Mouse (Mus musculus) stomach, postnatal 0 days (tissue): ENCODE data around the gene Gm9745. TPM values are rescaled to one million over a fixed set of nuclear protein-coding genes. Genes with fewer than 3 reads are reported as not detected.
"Not testable (repeated sequence)": the region's sequence is repeated elsewhere in the genome, so short reads cannot be mapped to it uniquely, and the experiment has no call there.

ENCODE experiments used
- ATAC-seq: fragments of 200-750 bp; cut with Nextera tagmentation; 2 replicates; pipeline ENCODE4 v1.8.0; 2017; ENCODE audit not compliant: low FRiP score, low TSS enrichment
- DNase-seq: peaks from one replicate; pipeline ENCODE4 v3.0.0-alpha.2; 2016; ENCODE audit warnings: low spot score
- H3K27ac ChIP-seq: fragments of 300-500 bp; sonication (generic); replicated peaks from 2 replicates; pipeline ENCODE4 v1.5.1; 2014; ENCODE audit warnings: mild to moderate bottlenecking, control low read depth
- H3K27me3 ChIP-seq: fragments of 300-500 bp; sonication (generic); 2 replicates; pipeline ENCODE4 v1.6.1; 2014; ENCODE audit warnings: low read length; ENCODE audit not compliant: control insufficient read depth, insufficient read depth
- H3K36me3 ChIP-seq: fragments of 300-500 bp; sonication (generic); 2 replicates; pipeline ENCODE4 v1.6.1; 2014; ENCODE audit warnings: low read length, mixed read lengths; ENCODE audit not compliant: control insufficient read depth, insufficient read depth
- H3K4me1 ChIP-seq: fragments of 300-500 bp; sonication (generic); replicated peaks from 2 replicates; pipeline ENCODE4 v1.6.1; 2014; ENCODE audit warnings: antibody characterized with exemption; ENCODE audit not compliant: control insufficient read depth, insufficient read depth
- H3K4me2 ChIP-seq: fragments of 300-500 bp; sonication (generic); replicated peaks from 2 replicates; pipeline ENCODE4 v1.6.1; 2014; ENCODE audit warnings: low read depth, mild to moderate bottlenecking, control low read depth, moderate library complexity
- H3K4me3 ChIP-seq: fragments of 300-500 bp; sonication (generic); 2 replicates; pipeline ENCODE4 v1.5.1; 2014; ENCODE audit warnings: low read depth, low read length, control low read depth
- H3K9ac ChIP-seq: fragments of 300-500 bp; sonication (generic); 2 replicates; pipeline ENCODE4 v1.6.1; 2014; ENCODE audit warnings: mild to moderate bottlenecking, low read length, control low read depth, mixed read lengths
- H3K9me3 ChIP-seq: fragments of 300-500 bp; sonication (generic); 2 replicates; pipeline ENCODE4 v1.6.1; 2016; ENCODE audit warnings: low read length; ENCODE audit not compliant: control insufficient read depth
- CTCF ChIP-seq: IDR thresholded peaks from 2 replicates; pipeline ENCODE4 v1.5.1; 2016; ENCODE audit warnings: antibody characterized with exemption, low read depth, mild to moderate bottlenecking, moderate library complexity
- EP300 ChIP-seq: optimal IDR thresholded peaks from 2 replicates; pipeline ENCODE3; 2016; ENCODE audit warnings: antibody characterized with exemption
- WGBS: fragments of 180-500 bp; shearing (Covaris S2); extraction: QIAGEN DNeasy Blood & Tissue Kit; methylation state at CpG from one replicate; pipeline ENCODE4 v1.1.7; 2014; 5-methylcytosine and 5-hydroxymethylcytosine counted together
- polyA plus RNA-seq: library from polyadenylated mRNA; unstranded; fragments of >200 nt; fragmentation: Nextera tagmentation; extraction: Ambion mirVana; gene quantifications from 2 replicates; pipeline ENCODE4 v1.2.1, GENCODE M21; 2015

Gene Gm9745
- polyA plus RNA-seq, 1 experiment from 2014 or later: not detected

- no peak for ATAC-seq
These were observed 24.9 kb upstream of the Gm9745 start for GRCm38 (mm10) chr13:8972972-8973371.

DNA sequence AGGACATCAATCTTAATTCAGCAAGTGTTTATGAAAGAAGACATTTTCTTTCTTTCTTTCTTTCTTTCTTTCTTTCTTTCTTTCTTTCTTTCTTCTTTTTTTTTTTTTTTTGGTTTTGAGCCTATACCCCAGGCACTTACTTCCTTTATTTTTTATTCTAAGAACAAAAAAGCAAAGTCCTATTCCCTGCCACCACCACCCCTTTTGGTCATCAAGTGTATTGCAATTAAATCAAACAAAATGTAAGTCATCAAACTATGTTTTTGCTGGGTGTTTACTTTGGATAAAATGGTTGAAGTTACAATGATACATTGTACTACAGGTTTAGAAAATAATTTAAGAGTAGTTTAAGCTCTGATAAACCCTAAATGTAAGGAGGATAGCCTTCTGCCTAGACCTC lies 24.3 kb upstream of the Gm9745 start:
- Histone ChIP-seq H3K4me1 (no peaks in the 10 kb centered on the region), H3K4me3 (no peak overlapping the region), H3K4me2 (no peak overlapping the region), H3K9ac (no peak overlapping the region), H3K27ac (no peak overlapping the region), H3K9me3 (no peaks in the 10 kb centered on the region), H3K36me3 (peaks cover 16% of the 10 kb centered on the region), H3K27me3 (no peaks in the 10 kb centered on the region)
- DNase-seq: no peak
- TF ChIP-seq CTCF (peak; percentile 45), EP300 (no peak)
- no peak for ATAC-seq

More at GRCm38 (mm10) chr13:8972972-8973371, 24.9 kb upstream of the Gm9745 start:
- Histone ChIP-seq H3K9me3 (no peaks in the 10 kb centered on the region), H3K27me3 (no peaks in the 10 kb centered on the region), H3K4me1 (no peaks in the 10 kb centered on the region), H3K9ac (no peak overlapping the region), H3K4me3 (no peak overlapping the region), H3K36me3 (peaks cover 16% of the 10 kb centered on the region), H3K27ac (no peak overlapping the region), H3K4me2 (no peak overlapping the region)
- WGBS: 96% methylated on average over 3 of the region's 3 CpGs
- DNase-seq: no peak
- TF ChIP-seq CTCF (no peak), EP300 (no peak)

- H3K36me3 ChIP-seq: peaks cover 5% of the 10 kb centered on the region; the same call in 1 of the 2 replicates
- H3K4me3 ChIP-seq: no peak overlapping the region
- H3K4me1 ChIP-seq: no peaks in the 10 kb centered on the region
- TF ChIP-seq EP300 (no peak), CTCF (no peak)
- H3K9ac ChIP-seq: no peak overlapping the region
- ATAC-seq: no peak
- no peak overlapping the region for H3K4me2 ChIP-seq
- no peaks in the 10 kb centered on the region for H3K9me3 ChIP-seq
- no peak overlapping the region for H3K27ac ChIP-seq
- DNase-seq: peak; percentile 5
- no peaks in the 10 kb centered on the region for H3K27me3 ChIP-seq
- 94% methylated on average over 8 of the region's 8 CpGs for WGBS
These were observed 19.7 kb upstream of the Gm9745 start for GRCm38 (mm10) chr13:8967742-8968141.

- Histone ChIP-seq H3K4me3 (no peak overlapping the region), H3K4me1 (no peaks in the 10 kb centered on the region), H3K36me3 (no peaks in the 10 kb centered on the region), H3K9ac (no peak overlapping the region), H3K27ac (no peak overlapping the region), H3K9me3 (no peaks in the 10 kb centered on the region), H3K4me2 (no peak overlapping the region), H3K27me3 (no peaks in the 10 kb centered on the region)
- 88% methylated on average over 5 of the region's 5 CpGs for WGBS
- peak; percentile 7 for DNase-seq
- no peak for ATAC-seq
- no peak for TF ChIP-seq EP300
- TF ChIP-seq CTCF: no peak
These were observed 17.2 kb upstream of the Gm9745 start for GRCm38 (mm10) chr13:8965224-8965623.

- H3K36me3 ChIP-seq, H3K27ac ChIP-seq, H3K27me3 ChIP-seq, H3K4me1 ChIP-seq, H3K4me2 ChIP-seq, H3K9me3 ChIP-seq, ATAC-seq, DNase-seq, H3K9ac ChIP-seq, H3K4me3 ChIP-seq: not testable (repeated sequence)
- WGBS: 28% methylated on average over 5 of the region's 5 CpGs
These were observed 14.2 kb upstream of the Gm9745 start for GRCm38 (mm10) chr13:8962266-8962665.

DNA sequence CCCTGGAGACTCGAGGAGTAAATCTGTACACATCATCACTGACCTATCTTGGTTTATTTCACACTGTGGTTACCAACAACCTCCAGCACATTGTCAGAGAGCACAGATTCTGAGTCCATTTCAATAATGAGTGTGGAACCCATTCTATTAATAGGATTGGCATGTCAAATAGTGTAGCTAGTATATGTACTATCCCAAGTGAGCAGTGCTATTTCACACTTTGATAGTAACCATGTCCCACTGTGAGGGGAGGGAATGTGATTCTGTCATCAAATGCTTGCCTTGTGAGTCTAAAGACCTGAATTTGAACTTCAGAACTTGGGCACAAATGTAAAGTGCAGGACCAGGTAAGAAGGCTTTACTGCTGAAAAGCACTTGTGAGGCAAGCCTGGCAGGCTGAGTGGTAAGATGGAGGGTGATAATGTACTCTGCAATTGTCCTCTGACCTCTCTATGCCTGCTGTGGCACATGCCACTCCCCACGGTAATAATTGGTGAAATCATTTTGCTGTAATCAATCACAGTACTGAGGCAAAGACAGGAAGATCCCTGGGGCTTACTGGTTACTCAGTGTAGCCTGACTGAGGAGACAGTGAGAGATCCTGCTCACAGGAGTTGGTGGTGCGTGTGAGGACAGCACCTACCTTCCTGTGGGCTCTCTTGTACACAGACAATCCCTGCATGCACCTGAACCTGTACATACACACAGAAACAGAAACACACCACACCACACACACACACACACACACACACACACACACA lies 13.3 kb upstream of the Gm9745 start:
- ATAC-seq, DNase-seq, H3K36me3 ChIP-seq, H3K9ac ChIP-seq, H3K27ac ChIP-seq, H3K9me3 ChIP-seq, H3K27me3 ChIP-seq, H3K4me2 ChIP-seq, H3K4me1 ChIP-seq, H3K4me3 ChIP-seq: not testable (repeated sequence)
- 60% methylated on average over 2 of the region's 3 CpGs for WGBS

GRCm38 (mm10) chr13:8959554-8959953 lies 11.5 kb upstream of the Gm9745 start:
- not testable (repeated sequence) for H3K27ac ChIP-seq, H3K4me2 ChIP-seq, H3K9me3 ChIP-seq, ATAC-seq, H3K4me1 ChIP-seq, H3K27me3 ChIP-seq, DNase-seq, H3K4me3 ChIP-seq, H3K36me3 ChIP-seq, H3K9ac ChIP-seq
- 87% methylated on average over 5 of the region's 6 CpGs for WGBS

DNA sequence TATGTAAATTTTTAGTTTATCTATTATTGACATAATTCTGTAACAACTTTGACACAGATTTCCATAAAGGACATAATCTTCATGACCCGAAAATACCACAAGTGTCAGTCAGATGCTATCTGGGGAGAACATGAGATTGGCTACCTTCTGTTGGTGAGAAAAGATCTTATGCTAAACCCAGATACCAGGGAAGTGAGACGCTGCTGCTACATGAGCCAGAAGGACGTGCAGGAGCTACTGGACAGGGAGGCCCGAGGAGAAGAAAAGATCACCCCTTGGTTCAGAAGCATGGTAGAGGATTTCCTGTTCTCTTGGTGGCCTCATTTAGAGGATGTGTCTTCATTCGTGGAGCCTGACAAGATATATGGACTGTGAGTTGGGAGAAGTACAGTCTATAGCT lies 11.0 kb upstream of the Gm9745 start:
- WGBS: 50% methylated on average over 1 of the region's 5 CpGs
- not testable (repeated sequence) for H3K4me2 ChIP-seq, H3K9me3 ChIP-seq, H3K9ac ChIP-seq, ATAC-seq, H3K27ac ChIP-seq, H3K4me3 ChIP-seq, H3K27me3 ChIP-seq, H3K36me3 ChIP-seq, DNase-seq, H3K4me1 ChIP-seq

DNA sequence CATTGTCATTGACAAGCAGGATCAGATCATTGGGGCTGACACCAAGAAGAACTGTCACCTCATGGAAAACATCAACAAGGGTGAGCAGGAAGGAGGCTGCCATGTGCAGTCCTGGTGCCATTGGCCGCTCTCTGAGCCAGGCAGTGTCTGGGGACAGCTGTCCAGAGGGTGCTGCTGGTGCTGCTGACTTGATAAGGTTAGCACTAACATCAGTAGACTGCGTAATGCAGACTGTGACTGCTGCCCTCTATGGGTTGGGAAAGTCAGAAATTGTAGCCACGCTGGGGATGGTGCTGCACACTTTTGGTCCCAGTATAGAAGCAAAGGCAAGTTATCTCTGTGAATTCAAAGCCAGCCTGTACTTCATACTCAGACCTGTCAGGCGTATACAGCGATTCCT lies 8.8 kb upstream of the Gm9745 start:
- not testable (repeated sequence) for H3K4me1 ChIP-seq, H3K9me3 ChIP-seq, H3K9ac ChIP-seq, ATAC-seq, H3K27ac ChIP-seq, H3K27me3 ChIP-seq, H3K4me2 ChIP-seq, DNase-seq, H3K36me3 ChIP-seq, H3K4me3 ChIP-seq
- no CpG with 5 or more reads among the region's 5 CpGs for WGBS
